Mouse (Mus musculus): ENCODE results near the gene Csnk2b. TPM values are rescaled to one million over a fixed set of nuclear protein-coding genes. Genes with fewer than 3 reads are reported as not detected.

Csnk2b gene
- total RNA-seq (2017) = 286 and 306 TPM in 2 replicates

DNA sequence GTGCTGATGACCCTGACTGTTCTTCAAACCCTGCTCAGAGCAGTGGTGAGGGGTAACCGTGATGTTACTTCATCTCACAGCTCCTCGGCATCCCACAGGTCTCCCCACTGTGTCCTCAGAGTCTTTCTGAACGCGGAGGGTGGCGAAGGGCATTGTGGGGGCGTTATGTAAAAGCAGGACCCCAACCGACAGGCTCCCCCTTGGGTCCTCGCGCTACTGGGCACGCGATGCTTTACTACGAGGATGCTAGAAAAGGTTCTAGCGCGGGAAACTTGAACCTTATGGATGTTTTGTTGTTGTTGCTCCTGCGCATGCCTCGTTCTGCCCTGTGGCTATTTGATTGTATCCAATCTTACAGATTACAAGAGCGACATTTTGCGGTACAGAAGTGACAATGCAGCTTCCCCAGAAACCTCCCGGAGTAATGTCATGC is at the start of gene Csnk2b:
Gene Csnk2b (minus strand): TSS at position 183 of the 433 bp plus-strand sequence.
- ATAC-seq (replicated peaks; ENCODE audit: low read depth, poor library complexity, severe bottlenecking) = peak; percentile 12

DNA sequence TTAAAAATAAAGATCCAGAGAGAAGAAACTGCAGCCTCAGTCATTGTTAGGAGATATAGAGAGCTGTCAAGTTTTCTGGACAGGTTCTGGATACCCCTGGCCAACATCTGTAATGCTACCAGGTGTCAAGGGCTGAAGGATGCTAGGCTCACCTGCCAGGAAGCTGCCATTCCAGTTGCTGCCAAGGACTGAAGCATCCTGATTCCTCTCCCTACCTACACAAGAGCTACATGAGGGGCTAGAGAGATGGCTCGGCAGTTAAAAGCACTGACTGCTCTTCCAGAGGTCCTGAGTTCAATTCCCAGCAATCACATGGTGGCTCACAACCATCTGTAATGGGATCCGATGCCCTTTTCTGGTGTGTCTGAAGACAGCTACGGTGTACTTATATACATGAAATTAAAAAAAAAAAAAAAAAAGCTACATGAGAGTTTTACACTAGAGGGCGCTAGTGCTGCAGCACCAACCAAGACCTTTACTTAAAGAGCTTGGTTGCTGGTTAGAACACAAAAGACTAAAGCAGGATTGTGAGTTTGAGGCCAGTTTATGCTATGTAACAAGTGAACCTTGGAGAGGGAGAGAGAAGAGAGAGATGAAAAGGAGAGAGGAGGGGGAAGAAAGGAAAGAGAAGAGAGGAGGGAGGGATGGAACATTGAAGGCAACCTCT is 46.8 kb upstream of the Csnk2b start:
- ATAC-seq (replicated peaks; ENCODE audit: low read depth, poor library complexity, severe bottlenecking) = no peak

DNA sequence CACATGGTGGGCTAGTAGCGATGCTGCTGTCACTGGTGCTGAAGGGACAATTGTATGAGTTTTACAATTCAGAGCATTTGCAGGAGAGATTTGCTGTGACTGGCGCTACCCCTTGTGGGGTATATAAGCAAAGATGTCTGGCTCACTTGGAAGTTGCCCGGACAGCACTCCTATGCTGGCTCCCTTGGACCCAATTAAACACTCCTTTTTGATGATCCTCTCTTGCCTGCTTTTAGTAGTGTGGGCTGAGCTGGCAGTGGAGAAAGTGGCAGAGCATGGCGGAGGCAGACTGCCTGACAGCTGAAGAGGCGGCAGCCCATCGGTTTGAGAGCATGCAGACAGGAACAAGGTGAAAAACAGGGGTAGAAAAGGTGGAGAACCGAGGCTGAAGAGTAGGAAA is 45.9 kb upstream of the Csnk2b start:
- ATAC-seq (replicated peaks; ENCODE audit: low read depth, poor library complexity, severe bottlenecking) = no peak

DNA sequence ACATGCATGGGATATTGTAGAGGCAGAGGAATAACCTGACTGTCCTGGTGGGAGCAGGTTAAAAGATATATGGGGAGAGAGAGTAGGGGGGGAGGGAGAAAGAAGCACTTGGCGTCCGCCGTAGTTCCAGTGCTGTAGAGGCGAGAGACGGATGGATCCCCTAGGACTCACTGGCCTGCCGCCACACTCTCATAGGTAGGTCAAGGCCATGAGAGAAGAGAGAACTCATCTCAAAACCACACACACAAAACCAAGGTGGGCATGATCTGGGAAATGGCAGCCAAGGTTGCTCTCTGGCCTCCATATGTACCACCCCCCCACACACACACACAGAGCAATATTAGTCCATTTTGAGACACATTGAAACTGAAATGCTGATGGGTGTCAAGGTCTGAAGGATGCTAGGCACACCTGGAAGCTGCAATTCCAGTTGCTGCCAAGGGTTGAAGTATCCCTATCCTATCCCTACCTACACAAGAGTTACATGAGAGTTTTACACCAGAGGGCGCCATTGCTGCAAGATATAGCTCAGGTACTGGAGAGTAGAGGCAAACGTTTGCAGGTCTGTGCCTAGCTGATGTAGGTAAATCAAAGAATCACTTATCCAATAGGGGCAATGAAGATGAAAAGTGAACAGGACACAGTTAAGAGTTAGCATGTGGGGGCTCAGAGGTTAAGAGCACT is 44.6 kb upstream of the Csnk2b start:
- no peak; the same call in 1 of the 2 replicates for ATAC-seq (replicated peaks; ENCODE audit: low read depth, poor library complexity, severe bottlenecking)

DNA sequence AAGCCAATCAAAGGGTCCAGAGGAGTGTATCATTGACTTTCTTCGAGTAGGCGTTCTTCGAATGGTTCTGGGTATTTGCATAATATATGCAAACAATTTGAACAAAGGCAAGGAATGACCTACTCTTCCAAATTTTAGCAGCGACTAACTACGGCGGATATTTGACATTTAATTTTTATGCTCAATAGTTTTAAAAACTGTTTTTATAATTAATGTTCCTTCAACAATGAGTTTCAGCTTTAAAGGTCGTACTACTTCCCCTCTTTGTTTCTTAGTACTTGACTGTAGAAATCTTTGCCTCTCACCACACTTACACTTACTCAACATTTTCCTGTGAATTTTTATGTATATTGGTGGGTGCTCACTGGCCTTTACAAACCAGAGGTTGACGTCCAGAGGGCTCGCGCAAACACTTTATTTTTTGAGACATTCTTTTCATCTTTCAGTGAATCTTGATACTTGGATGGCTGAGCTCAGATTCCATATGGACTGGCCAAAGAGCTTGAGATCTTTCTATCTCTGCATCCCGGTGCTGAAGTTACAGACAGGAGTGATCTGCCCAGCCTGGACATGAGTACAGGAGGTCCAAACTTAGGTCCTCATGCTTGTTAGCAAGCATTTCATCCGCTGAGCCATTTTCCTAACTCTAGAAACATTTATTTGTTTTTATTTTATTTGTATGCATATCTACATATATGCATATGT is 43.8 kb upstream of the Csnk2b start:
- ATAC-seq (replicated peaks; ENCODE audit: low read depth, poor library complexity, severe bottlenecking) = no peak

DNA sequence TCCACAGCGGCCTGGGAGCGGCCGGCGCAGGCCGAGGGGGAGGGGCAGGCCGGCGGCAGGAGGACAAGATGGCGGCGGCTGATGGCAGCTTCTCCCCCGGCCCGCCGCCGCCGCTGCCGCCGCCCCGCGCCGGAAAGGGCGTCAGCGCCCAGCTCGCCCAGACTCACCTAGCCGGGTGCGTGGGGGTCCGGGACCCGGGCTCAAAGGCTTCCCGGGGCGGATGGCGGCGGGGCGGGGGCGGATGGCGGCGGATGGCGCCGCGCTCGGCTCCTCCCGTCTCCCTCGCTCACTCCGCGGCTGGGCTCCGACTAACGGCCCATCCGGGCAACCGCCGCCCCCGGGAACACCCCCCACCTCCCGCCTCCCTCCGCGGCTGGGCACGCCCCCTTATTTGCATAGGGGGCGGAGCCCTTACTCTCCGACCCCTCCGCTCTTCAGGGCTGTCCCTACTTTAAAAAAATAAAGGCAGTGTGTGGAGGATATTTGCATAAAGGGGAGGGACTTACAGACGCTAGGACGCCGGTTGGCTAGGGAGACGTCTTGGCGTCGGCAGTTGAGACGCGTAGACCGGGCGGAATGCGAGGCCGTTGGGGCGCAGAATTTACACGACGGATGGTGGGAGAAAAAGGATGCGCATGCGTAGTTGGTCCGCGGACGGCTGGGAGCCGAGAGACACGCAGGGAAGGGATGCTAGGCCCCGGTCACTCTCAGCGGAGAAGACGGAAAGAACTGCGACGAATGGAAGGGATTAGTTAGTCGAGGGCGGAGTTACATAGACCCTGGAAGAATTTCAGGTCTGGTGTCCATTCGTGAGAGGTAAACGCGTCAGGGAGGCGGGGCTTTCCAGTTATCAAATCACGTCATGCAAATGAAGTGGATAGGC is 43.0 kb upstream of the Csnk2b start, which contains the start of gene Prrc2a:
Gene Prrc2a (minus strand): TSS at position 330 of the 883 bp plus-strand sequence.
- ATAC-seq (replicated peaks; ENCODE audit: low read depth, poor library complexity, severe bottlenecking) = peak; percentile 90

DNA sequence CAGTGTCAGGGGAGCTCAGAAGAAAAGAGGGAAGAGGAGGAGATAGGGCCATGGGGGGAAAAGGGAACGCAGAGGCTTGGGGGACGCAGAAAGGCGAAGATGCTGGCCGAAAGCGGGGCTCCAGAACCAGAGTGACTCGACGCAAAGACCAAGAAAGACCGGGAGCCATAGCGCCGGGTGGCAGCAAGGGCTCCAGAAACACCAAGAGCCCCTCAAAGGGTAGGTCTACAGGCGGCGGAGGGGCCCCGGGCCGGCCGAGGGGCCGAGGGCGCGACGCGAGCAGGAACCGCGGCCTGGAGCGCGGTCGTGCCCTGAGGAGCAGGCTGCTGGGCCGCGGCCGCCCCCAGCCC is 42.3 kb upstream of the Csnk2b start:
- no peak for ATAC-seq (replicated peaks; ENCODE audit: low read depth, poor library complexity, severe bottlenecking)

DNA sequence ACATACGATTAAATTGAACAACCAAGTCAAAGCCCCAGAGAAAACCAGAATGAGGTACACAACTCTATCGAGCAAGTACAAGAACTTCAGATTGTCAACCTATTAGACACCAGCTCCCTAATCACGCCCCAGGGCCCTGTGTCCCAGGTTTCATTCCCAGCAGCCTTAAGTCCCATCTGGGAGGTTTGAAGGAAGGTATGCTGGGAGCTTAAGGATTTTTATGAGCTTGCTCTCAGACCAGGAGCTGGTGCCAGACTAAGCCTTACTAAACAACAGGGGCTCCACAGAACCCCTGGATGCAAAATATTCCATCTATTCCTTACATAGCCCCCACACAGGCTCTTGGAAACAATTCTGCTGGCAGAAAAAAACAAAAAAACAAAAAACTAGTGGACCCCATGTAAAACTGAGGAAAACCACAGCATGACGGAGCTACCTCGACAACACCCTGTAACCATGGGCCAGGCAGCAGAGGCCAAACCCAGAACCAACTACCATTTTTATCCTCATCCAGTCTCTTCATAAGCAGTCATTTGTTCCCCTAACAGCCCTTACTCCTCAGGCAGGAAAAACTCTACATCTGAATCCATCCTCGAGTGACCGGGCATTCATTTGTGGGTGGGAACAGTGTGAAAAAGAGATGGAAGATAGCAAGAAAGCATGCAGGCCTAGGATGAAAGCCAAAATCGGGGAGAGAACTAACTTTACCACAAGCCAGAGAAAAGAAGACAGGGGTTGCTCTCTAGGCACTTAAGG is 41.7 kb upstream of the Csnk2b start:
- ATAC-seq (replicated peaks; ENCODE audit: low read depth, poor library complexity, severe bottlenecking) = no peak

DNA sequence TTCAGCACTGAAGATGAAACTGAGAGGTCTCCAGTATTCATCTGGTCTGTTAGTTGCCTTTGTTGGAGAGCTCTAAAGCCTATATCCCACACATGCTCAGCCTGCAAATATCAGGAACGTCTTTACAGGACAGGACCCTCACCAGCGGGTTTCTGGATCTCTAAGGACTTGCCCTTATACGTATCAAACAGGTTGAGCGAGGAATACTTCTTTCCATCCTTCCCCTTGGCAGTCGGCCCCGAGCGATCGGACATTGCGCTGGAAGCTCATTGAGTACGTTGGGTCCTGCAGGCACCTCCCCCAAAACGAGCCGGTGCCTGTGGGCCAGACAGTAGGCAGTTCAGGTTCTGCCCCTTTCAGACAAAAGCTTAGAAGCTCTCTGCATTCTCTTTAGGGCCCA is 40.9 kb upstream of the Csnk2b start:
- ATAC-seq (replicated peaks; ENCODE audit: low read depth, poor library complexity, severe bottlenecking) = no peak

DNA sequence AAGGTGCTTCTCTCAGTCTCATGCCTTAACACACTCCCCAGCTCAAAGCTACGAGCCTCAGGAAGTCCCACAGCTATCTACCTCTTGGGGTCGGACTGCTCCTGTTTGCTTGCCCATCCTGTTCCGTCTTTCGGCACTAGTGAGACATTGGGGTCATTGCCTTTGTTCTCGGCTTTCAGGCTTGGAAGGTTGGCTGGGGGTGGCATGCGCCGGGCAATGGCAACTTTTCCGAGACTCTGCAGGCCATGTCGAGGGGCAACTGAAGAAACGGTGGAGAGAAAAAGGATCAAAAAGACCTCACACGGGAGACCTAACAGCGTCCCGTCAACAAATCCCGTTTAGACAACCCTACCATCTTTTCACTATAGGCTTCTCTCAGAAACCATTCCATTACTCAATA is 40.3 kb upstream of the Csnk2b start:
- ATAC-seq (replicated peaks; ENCODE audit: low read depth, poor library complexity, severe bottlenecking) = no peak

DNA sequence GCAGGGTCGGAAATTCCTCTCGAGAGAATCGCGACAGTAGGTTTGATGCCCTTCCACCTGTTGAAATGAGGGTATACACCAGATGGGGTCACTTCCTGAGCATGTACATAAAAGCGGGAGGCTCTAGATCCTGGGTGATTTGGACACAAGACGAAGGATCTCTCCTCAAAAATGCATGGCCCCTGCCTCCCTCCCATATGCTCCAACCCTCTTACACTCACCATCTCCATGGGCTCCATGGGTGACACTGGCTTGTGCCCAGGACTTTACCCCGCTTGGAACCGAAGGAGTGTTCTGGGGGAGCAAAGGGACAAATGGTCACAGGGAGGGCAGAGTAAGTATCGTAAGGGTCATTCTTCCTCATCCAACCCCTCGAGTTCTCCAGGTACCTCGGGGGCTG is 39.6 kb upstream of the Csnk2b start:
- no peak for ATAC-seq (replicated peaks; ENCODE audit: low read depth, poor library complexity, severe bottlenecking)

DNA sequence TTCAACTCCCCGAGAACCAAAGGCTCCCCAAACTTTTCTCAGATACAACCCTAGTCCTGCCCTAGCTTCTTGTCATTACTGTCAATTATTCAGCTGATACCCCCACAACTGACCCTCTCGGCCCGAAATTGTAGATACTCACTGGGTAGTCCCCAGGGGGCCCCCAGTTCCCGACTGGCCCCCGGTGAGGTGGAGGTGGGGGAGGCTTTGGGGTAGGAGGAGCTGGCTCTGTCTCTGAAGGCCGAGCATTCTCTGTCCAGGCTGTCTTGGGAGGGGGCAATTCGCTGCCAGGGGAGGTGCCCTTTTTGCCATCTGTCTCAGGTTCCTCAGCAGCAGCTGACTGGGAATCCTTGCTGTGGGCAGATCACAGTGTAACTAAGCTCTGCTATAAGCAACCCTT is 37.8 kb upstream of the Csnk2b start:
- ATAC-seq (replicated peaks; ENCODE audit: low read depth, poor library complexity, severe bottlenecking) = no peak

DNA sequence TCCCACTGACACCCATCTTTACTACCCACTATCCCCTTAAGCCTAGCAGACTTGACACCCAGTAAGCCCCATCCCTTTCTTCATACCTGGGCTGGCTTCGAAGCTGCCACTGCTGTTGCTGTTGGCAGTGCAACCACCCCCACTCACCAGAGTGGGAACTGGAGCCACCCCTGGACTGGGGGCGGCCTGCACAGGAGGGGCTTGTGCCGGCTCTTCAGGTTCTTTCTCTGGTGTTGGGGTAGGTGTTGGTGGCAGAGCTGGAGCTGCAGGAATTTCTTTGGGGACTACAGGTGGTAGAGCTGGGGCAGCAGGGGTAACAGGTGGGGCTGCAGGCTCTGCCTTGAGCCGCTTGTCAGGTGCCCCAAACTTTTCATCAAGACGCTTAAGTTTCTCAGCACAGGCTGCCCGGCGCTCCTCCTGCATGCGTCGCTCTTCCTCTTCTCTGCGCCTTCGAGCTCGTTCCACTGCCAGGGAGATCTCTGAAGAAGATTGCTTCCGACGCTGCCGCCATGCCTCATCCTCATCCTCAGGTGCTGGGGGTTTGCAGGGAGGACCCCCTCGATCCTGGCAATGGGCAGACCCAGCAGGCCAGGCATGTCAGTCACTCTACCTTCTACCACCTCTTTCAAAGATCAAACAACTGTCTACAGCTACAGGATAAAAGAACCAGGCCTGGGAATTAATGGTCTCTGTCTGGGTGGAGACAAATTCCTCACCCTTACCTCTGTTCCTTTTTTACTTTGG is 37.2 kb upstream of the Csnk2b start:
- ATAC-seq (replicated peaks; ENCODE audit: low read depth, poor library complexity, severe bottlenecking) = no peak

DNA sequence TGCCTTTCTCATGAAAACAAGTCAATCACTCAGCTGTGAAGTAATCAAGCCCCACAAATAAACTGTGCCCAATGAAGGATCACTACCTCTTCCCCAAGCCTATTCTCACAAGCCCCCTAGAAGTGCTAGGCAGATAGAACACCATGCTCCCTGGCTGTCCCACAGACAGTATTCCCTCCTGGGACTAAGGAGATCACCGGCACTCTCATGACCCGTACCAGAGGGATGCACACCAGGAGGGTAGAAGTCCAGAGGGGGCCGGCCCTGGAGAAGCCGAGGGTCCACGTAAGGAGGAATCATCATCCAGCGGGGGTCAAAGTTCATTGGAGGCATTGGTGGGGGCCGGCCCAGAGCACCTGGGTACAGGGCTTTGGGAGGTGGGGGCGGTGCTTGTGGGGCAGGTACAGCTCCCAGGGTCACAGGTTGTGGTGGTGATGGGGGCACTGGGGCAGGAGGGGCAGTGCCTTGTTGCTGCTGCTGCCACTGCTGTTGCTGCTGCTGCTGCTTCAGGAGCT is 35.9 kb upstream of the Csnk2b start:
- ATAC-seq (replicated peaks; ENCODE audit: low read depth, poor library complexity, severe bottlenecking) = no peak

DNA sequence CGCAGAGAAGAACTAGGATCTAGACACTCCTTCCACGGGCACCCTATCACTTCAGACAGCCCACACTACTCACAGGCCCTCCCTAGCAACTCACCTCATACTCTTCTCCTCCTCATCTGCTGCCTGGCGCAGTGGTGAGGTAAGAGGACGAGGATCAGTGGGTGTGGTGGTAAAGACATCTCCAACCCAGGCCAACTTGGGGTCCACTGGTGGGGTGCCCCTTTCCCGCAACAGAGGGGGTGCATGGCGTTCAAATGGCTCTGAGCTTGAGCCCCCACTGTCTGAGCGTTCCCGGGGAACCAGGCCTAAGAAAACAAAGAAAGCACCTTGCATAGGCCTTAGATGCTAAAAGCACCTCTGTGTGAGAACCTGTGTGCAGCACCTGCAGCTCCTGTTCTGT is 35.4 kb upstream of the Csnk2b start:
- ATAC-seq (replicated peaks; ENCODE audit: low read depth, poor library complexity, severe bottlenecking) = no peak

DNA sequence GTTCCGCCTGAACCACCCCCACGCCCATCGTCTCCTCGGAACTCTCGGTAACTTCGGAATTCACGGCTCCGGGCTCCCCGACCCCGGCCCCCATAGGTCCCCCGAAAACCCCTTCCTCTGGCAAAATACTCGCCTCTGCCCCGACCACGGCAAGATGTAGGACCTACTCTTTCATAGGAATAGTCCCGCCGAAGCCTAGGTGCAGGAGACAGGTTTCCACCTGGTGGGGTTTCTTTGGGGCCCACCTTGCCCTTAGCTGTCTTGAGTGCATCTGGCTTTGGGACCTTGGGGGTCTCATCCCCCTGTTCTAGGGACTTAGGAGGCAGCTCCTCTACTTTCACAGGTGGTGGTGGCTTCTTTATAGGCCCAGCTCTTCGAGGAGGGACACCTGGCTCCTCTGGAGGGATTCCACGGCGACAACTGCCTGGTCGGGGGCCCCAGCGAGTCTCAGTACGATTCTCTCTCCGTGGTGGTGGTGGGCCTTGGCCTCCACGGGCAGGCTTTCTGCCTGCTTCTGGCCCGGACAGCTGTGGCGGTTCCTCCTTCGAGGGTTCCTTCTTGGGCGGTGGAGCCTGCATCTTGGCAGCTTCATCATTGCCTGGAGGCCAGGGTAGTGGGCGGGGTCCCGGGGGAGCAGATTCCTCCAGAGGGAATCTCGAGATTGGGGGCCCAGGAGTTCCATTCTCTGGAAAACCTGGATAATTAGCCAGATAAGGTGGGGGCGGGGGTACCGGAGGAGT is 34.8 kb upstream of the Csnk2b start:
- ATAC-seq (replicated peaks; ENCODE audit: low read depth, poor library complexity, severe bottlenecking) = no peak

DNA sequence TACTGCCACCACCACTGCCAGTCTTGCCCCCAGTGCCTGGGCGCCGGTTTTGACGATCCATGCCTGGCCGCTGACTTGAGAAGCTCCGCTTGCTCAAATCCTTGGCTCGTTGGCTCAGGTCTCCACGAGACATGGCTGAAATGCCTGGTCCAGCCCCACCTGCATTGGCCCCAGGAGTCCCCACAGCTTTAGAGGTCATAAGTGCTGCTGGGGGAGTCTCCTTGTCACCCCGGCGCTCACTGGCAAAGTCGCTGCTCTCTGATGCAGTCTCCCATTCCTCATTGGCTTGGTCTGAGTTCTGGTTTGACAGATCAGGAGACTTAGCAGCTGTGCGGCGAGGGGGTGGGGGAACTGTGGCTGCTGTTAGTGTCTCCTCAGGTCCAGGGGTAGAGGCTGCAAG is 33.6 kb upstream of the Csnk2b start:
- no peak for ATAC-seq (replicated peaks; ENCODE audit: low read depth, poor library complexity, severe bottlenecking)

DNA sequence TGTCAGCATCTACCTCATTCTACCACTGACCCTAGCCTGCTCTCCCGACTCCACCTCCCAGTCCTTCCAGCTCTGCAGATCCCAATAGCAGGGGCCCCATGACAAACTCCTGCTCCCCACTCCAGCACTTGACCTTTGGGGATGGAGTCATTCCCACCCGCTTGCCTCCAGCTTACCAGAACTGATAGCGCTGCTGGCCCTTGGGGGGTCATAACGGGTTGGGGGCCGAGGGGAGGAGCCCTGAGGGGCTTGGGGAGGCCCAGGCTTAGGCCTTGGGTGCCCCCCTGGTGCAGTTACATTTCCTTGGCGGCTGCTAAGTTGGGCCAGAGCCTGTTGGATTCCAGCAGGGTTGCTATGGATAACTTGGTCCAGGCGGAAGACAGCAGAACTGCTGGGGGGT is 32.8 kb upstream of the Csnk2b start:
- ATAC-seq (replicated peaks; ENCODE audit: low read depth, poor library complexity, severe bottlenecking) = no peak
